Mouse (Mus musculus) forebrain, embryonic 12.5 days (tissue): Measurements from ENCODE around the gene Ezh1. TPM values are rescaled to one million over a fixed set of nuclear protein-coding genes. Genes with fewer than 3 reads are reported as not detected.

Experiments used
- ATAC-seq: fragments of 200-750 bp; cut with Nextera tagmentation; 2 replicates; pipeline ENCODE4 v1.8.0; 2017; ENCODE audit warnings: moderate TSS enrichment; ENCODE audit not compliant: low FRiP score
- H3K27ac ChIP-seq: fragments of 300-500 bp; sonication (generic); 2 replicates; pipeline ENCODE4 v1.5.1; 2016; ENCODE audit warnings: mild to moderate bottlenecking
- H3K27me3 ChIP-seq: fragments of 300-500 bp; sonication (generic); 2 replicates; pipeline ENCODE4 v1.6.1; 2016; ENCODE audit warnings: mild to moderate bottlenecking
- H3K36me3 ChIP-seq: fragments of 300-500 bp; sonication (generic); replicated peaks from 2 replicates; pipeline ENCODE4 v1.6.1; 2016; ENCODE audit warnings: mild to moderate bottlenecking
- H3K4me1 ChIP-seq: fragments of 300-500 bp; sonication (generic); 2 replicates; pipeline ENCODE4 v1.6.1; 2016
- H3K4me2 ChIP-seq: fragments of 300-500 bp; sonication (generic); 2 replicates; pipeline ENCODE4 v1.6.1; 2016; ENCODE audit warnings: mild to moderate bottlenecking, moderate library complexity
- H3K4me3 ChIP-seq: fragments of 300-500 bp; sonication (generic); replicated peaks from 2 replicates; pipeline ENCODE4 v1.5.1; 2016; ENCODE audit warnings: mild to moderate bottlenecking
- H3K9ac ChIP-seq: fragments of 300-500 bp; sonication (generic); 2 replicates; pipeline ENCODE4 v1.6.1; 2016; ENCODE audit warnings: mild to moderate bottlenecking
- H3K9me3 ChIP-seq: fragments of 300-500 bp; sonication (generic); 2 replicates; pipeline ENCODE4 v1.6.1; 2016
- WGBS: fragments of 180-500 bp; shearing (Covaris S2); methylation state at CpG from one replicate; pipeline ENCODE4 v1.1.7; 2016; 5-methylcytosine and 5-hydroxymethylcytosine counted together
- polyA plus RNA-seq: library from polyadenylated mRNA; unstranded; fragments of >200 nt; fragmentation: Nextera tagmentation; extraction: Ambion mirVana; gene quantifications from 2 replicates; pipeline ENCODE4 v1.2.1, GENCODE M21; 2016

Gene Ezh1
- polyA plus RNA-seq, 1 experiment from 2014 or later, result 12.5 TPM

GRCm38 (mm10) chr11:101174389-101174745 is 51.9 kb downstream of the Ezh1 start:
- H3K27me3 ChIP-seq, result peaks cover 79% of the 10 kb centered on the region
- H3K9me3 ChIP-seq, result no peaks in the 10 kb centered on the region
- peaks cover 73% of the 10 kb centered on the region for H3K4me1 ChIP-seq
- WGBS, result 31% methylated on average over 9 of the region's 9 CpGs
- H3K27ac ChIP-seq, result no peak overlapping the region
- H3K4me3 ChIP-seq, result peak overlapping the region; percentile 28
- ATAC-seq, result no peak
- no peaks in the 10 kb centered on the region for H3K36me3 ChIP-seq
- H3K4me2 ChIP-seq, result peak overlapping the region; percentile 60
- H3K9ac ChIP-seq, result 0 out of 2 replicates have a peak overlapping the region, but pooled peaks have one; percentile 58

- peak overlapping the region; percentile 60 for H3K4me2 ChIP-seq
- peaks cover 78% of the 10 kb centered on the region for H3K4me1 ChIP-seq
- H3K27ac ChIP-seq, result no peak overlapping the region
These were observed 52.5 kb downstream of the Ezh1 start for GRCm38 (mm10) chr11:101173631-101174388.

GRCm38 (mm10) chr11:101173112-101173511 is 53.2 kb downstream of the Ezh1 start:
- H3K9ac ChIP-seq, result 0 out of 2 replicates have a peak overlapping the region, but pooled peaks have one; percentile 58
- H3K4me3 ChIP-seq, result peak overlapping the region; percentile 28; the same call in 1 of the 2 replicates
- H3K4me2 ChIP-seq, result peak overlapping the region; percentile 60
- no peaks in the 10 kb centered on the region for H3K9me3 ChIP-seq
- no peaks in the 10 kb centered on the region for H3K36me3 ChIP-seq
- peaks cover 79% of the 10 kb centered on the region for H3K27me3 ChIP-seq
- H3K4me1 ChIP-seq, result peaks cover 83% of the 10 kb centered on the region
- ATAC-seq, result no peak
- no peak overlapping the region for H3K27ac ChIP-seq
- WGBS, result 8% methylated on average over 11 of the region's 11 CpGs

More at GRCm38 (mm10) chr11:101173631-101174388, 52.5 kb downstream of the Ezh1 start:
- WGBS, result under 1% methylated on average over 61 of the region's 61 CpGs
- Histone ChIP-seq H3K9me3 (no peaks in the 10 kb centered on the region), H3K4me3 (peak overlapping the region; percentile 28), H3K9ac (peak overlapping the region; percentile 58), H3K36me3 (no peaks in the 10 kb centered on the region), H3K27me3 (peaks cover 79% of the 10 kb centered on the region)
- peak; percentile 58 for ATAC-seq

- H3K27ac ChIP-seq, result peak overlapping the region; percentile 78
- H3K9ac ChIP-seq, result peak overlapping the region; percentile 56
- H3K4me1 ChIP-seq, result peaks cover 82% of the 10 kb centered on the region
- H3K4me3 ChIP-seq, result peak overlapping the region; percentile 45
- H3K9me3 ChIP-seq, result no peaks in the 10 kb centered on the region
- peaks cover 79% of the 10 kb centered on the region for H3K27me3 ChIP-seq
- 12% methylated on average over 5 of the region's 5 CpGs for WGBS
- no peak for ATAC-seq
- H3K4me2 ChIP-seq, result peak overlapping the region; percentile 89
- peaks cover 6% of the 10 kb centered on the region for H3K36me3 ChIP-seq
These were observed 53.8 kb downstream of the Ezh1 start for GRCm38 (mm10) chr11:101172434-101172815.

- peak overlapping the region; percentile 78 for H3K27ac ChIP-seq
- peaks cover 11% of the 10 kb centered on the region for H3K36me3 ChIP-seq
- under 1% methylated on average over 31 of the region's 31 CpGs for WGBS
- H3K4me3 ChIP-seq, result peak overlapping the region; percentile 45
- H3K27me3 ChIP-seq, result peaks cover 79% of the 10 kb centered on the region
- H3K4me2 ChIP-seq, result peak overlapping the region; percentile 89
- peaks cover 76% of the 10 kb centered on the region for H3K4me1 ChIP-seq
- H3K9ac ChIP-seq, result peak overlapping the region; percentile 56
- ATAC-seq, result peak; percentile 54
- no peaks in the 10 kb centered on the region for H3K9me3 ChIP-seq
These were observed 54.4 kb downstream of the Ezh1 start for GRCm38 (mm10) chr11:101171721-101172433.

GRCm38 (mm10) chr11:101170811-101171610 is 55.3 kb downstream of the Ezh1 start, which contains the start of gene Plekhh3:
TSS of gene Plekhh3 (minus strand) at chr11:101171351.
- H3K27ac ChIP-seq, result peak within 1 kb of the TSS; percentile 78
- H3K9ac ChIP-seq, result peak within 1 kb of the TSS; percentile 74
- peak within 1 kb of the TSS; percentile 67 for H3K4me3 ChIP-seq
- H3K4me1 ChIP-seq, result peaks cover 68% of the 10 kb centered on the region
- peaks cover 79% of the 10 kb centered on the region for H3K27me3 ChIP-seq
- peak within 1 kb of the TSS; percentile 89 for H3K4me2 ChIP-seq
- H3K9me3 ChIP-seq, result no peaks in the 10 kb centered on the region
- peaks cover 17% of the 10 kb centered on the region for H3K36me3 ChIP-seq
- peak; percentile 96 for ATAC-seq
- WGBS, result under 1% methylated on average over 49 of the region's 50 CpGs

- Histone ChIP-seq H3K27me3 (peaks cover 79% of the 10 kb centered on the region), H3K36me3 (peaks cover 17% of the 10 kb centered on the region), H3K4me3 (peak within 1 kb of the TSS; percentile 67), H3K9me3 (no peaks in the 10 kb centered on the region), H3K9ac (peak within 1 kb of the TSS; percentile 74), H3K27ac (peak within 1 kb of the TSS; percentile 71), H3K4me2 (peak within 1 kb of the TSS; percentile 89), H3K4me1 (peaks cover 62% of the 10 kb centered on the region)
- no peak for ATAC-seq
- WGBS, result under 1% methylated on average over 35 of the region's 35 CpGs
These were observed 55.9 kb downstream of the Ezh1 start, which contains the start of gene Cntnap1 for GRCm38 (mm10) chr11:101170354-101170810. TSS of gene Cntnap1 (plus strand) at chr11:101170523.

GRCm38 (mm10) chr11:101169301-101170107 is 56.8 kb downstream of the Ezh1 start:
- Histone ChIP-seq H3K4me1 (peaks cover 57% of the 10 kb centered on the region), H3K36me3 (peaks cover 17% of the 10 kb centered on the region), H3K4me3 (peak overlapping the region; percentile 67), H3K4me2 (peak overlapping the region; percentile 89), H3K27ac (no peak overlapping the region), H3K27me3 (peaks cover 79% of the 10 kb centered on the region), H3K9me3 (no peaks in the 10 kb centered on the region), H3K9ac (peak overlapping the region; percentile 74)
- 12% methylated on average over 16 of the region's 17 CpGs for WGBS
- ATAC-seq, result no peak

- ATAC-seq, result no peak
- H3K4me1 ChIP-seq, result peaks cover 57% of the 10 kb centered on the region
- H3K4me3 ChIP-seq, result no peak overlapping the region
- no peaks in the 10 kb centered on the region for H3K9me3 ChIP-seq
- WGBS, result 66% methylated on average over 18 of the region's 18 CpGs
- H3K27me3 ChIP-seq, result peaks cover 79% of the 10 kb centered on the region
- H3K27ac ChIP-seq, result no peak overlapping the region
- peaks cover 17% of the 10 kb centered on the region for H3K36me3 ChIP-seq
- H3K4me2 ChIP-seq, result no peak overlapping the region
- peak overlapping the region; percentile 7; the same call in 1 of the 2 replicates for H3K9ac ChIP-seq
These were observed 57.8 kb downstream of the Ezh1 start for GRCm38 (mm10) chr11:101168301-101168980.

- Histone ChIP-seq H3K9ac (no peak overlapping the region), H3K4me2 (no peak overlapping the region), H3K27ac (no peak overlapping the region), H3K9me3 (no peaks in the 10 kb centered on the region), H3K4me1 (peaks cover 52% of the 10 kb centered on the region), H3K36me3 (peaks cover 17% of the 10 kb centered on the region), H3K27me3 (peaks cover 79% of the 10 kb centered on the region), H3K4me3 (no peak overlapping the region)
- no peak for ATAC-seq
- WGBS, result 41% methylated on average over 8 of the region's 8 CpGs
These were observed 58.3 kb downstream of the Ezh1 start for GRCm38 (mm10) chr11:101167963-101168300.
